Mouse (Mus musculus) ES-E14 (cell line): Measurements from ENCODE around the gene Ccl3.

Source experiments
- HCFC1 ChIP-seq: IDR thresholded peaks from 2 replicates; pipeline ENCODE4 v1.6.1; 2012; ENCODE audit warnings: low read length, inconsistent platforms, borderline replicate concordance; ENCODE audit not compliant: insufficient read depth
- MAFK ChIP-seq: IDR thresholded peaks from 2 replicates; pipeline ENCODE4 v1.6.1; 2014; ENCODE audit warnings: mild to moderate bottlenecking, low read depth, low read length, inconsistent platforms; ENCODE audit not compliant: insufficient read depth

- TF ChIP-seq HCFC1, result no peak
- TF ChIP-seq MAFK, result no peak
Observed at GRCm38 (mm10) chr11:83610900-83611299, 38.3 kb downstream of the Ccl3 start.
